Mouse (Mus musculus) bone marrow, adult 2 months (tissue): ENCODE data around the gene Mif4gd. TPM values are rescaled to one million over a fixed set of nuclear protein-coding genes. Genes with fewer than 3 reads are reported as not detected.

Source experiments
- H3K27ac ChIP-seq: fragments of 200-500 bp; 2 replicates; pipeline ENCODE4 v1.5.1; 2012; ENCODE audit warnings: low read depth, mild to moderate bottlenecking, control low read depth, inconsistent platforms, low read length; ENCODE audit not compliant: control insufficient read depth, poor library complexity, insufficient read depth
- H3K4me1 ChIP-seq: fragments of 200-500 bp; 2 replicates; pipeline ENCODE4 v1.6.1; 2011; ENCODE audit warnings: low read length; ENCODE audit not compliant: control insufficient read depth, insufficient read depth
- H3K4me3 ChIP-seq: fragments of 200-500 bp; replicated peaks from 2 replicates; pipeline ENCODE3; 2011; ENCODE audit warnings: mild to moderate bottlenecking, low read depth, low read length, control low read depth; ENCODE audit not compliant: control insufficient read depth
- CTCF ChIP-seq: fragments of 200-500 bp; IDR thresholded peaks from 2 replicates; pipeline ENCODE4 v1.5.1; 2011; ENCODE audit warnings: low read length, control low read depth; ENCODE audit not compliant: control insufficient read depth, insufficient read depth
- POLR2A ChIP-seq: fragments of 200-500 bp; IDR thresholded peaks from 2 replicates; pipeline ENCODE4 v1.6.1; 2011; ENCODE audit warnings: low read depth, mild to moderate bottlenecking, control low read depth, low read length, borderline replicate concordance; ENCODE audit not compliant: control insufficient read depth
- WGBS: fragments of 180-500 bp; shearing (Covaris S2); methylation state at CpG from one replicate; pipeline ENCODE4 v1.1.7; 2018; 5-methylcytosine and 5-hydroxymethylcytosine counted together
- polyA plus RNA-seq: library from polyadenylated mRNA; stranded (reverse); fragments of >200 nt; gene quantifications from 2 replicates; pipeline ENCODE4 v1.2.4, GENCODE M21; 2011; ENCODE audit warnings: low replicate concordance; ENCODE audit not compliant: missing spikeins, insufficient read depth, insufficient read length

Mif4gd gene
- polyA plus RNA-seq, 1 experiment, result 86.0 TPM

DNA sequence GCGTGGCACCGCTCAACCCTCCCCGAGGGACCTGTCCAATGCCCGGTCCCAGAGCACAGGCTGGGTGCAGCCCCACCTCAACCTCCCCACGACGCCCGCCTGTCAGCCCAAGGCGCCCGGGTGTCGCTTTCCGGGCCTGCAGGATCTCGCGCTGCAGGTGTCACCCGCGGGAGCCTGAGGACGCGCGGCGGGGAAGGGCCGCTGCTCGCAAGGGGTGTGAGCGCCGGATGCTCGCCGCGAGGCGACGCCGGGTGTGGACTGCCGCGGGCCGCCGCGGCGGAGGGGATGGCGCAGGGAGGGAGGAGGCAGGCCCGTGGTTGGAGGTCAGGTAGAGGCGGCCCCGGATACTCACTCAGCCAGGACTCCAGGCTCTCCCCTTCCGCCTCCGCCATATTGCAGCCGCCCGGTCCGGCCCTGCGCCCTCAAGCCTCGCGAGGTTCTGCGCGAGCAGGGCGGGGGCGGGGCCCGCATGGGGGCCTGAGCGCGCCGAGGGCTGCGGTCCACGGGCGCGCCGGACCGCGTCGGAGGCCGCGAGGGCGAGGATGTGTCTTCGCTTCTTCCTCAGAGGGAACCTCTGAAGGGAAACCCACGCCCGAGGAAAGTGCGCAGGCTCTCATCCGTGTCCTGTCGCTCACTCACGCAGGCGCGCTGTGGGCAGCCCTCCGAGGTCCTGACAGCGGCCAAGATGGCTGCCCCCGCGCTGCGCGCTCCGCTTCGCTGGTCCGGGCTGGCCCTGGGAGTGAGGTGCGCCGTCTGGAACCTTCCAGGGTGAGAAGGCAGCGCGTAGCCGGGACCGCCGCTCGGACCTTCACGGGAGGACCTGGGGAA lies 9.1 kb downstream of the Mif4gd start, which contains the start of the genes Mrps7 and Gga3:
Gene Mrps7 (plus strand): TSS at position 450 of the 828 bp plus-strand sequence.
Gene Gga3 (minus strand): TSS at position 576 of the 828 bp plus-strand sequence.
- no peak; the same call in 1 of the 2 replicates for TF ChIP-seq CTCF
- TF ChIP-seq POLR2A, result peak; percentile 67
- peak within 1 kb of the TSS; percentile 96 for H3K27ac ChIP-seq
- peaks cover 9% of the 10 kb centered on the region for H3K4me1 ChIP-seq
- peak within 1 kb of the TSS; percentile 98 for H3K4me3 ChIP-seq
- under 1% methylated on average over 93 of the region's 93 CpGs for WGBS

DNA sequence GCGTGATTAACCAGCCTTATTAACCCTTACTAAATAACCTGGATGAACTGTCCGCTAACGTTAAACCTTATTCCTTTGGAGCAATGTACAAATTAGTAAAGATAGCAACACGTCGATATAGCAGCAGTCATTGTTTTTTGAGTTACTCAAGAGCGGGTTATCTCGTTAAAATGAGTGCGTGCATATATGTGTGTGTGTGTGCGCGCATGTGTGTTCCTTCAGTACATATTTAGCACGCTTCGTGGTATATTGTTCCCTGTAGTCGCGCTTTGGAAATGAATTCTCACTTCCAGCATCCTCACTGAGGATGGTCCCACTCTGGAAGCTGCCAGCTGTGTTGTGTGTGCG lies 9.7 kb downstream of the Mif4gd start:
- peak overlapping the region; percentile 96 for H3K27ac ChIP-seq
- peaks cover 10% of the 10 kb centered on the region for H3K4me1 ChIP-seq
- WGBS, result 3% methylated on average over 15 of the region's 15 CpGs
- TF ChIP-seq POLR2A, result no peak
- H3K4me3 ChIP-seq, result peak overlapping the region; percentile 98

DNA sequence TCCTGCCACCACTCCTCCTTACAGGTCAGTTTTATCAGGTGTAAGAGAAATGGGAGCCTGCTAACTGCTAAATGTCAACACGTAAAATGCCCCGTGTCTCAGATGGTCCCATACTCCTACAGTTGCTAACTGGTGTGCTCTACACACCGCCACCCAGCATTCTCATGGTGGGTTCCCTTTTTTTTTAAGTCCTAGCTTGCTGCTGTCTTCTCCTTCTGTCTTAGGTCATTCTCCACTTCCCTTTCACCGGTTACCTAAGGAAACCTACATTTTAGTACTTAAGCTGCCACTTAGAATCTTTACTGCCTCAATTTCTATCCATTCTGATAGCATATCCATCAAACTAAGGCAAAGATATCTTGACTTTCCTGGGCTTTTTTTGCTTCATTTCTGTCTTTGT lies 11.6 kb downstream of the Mif4gd start:
- no peak for TF ChIP-seq POLR2A
- TF ChIP-seq CTCF, result no peak
- WGBS, result 10% methylated on average over 4 of the region's 4 CpGs
- Histone ChIP-seq H3K4me1 (peaks cover 10% of the 10 kb centered on the region), H3K4me3 (no peak overlapping the region), H3K27ac (no peak overlapping the region; the same call in 1 of the 2 replicates)

DNA sequence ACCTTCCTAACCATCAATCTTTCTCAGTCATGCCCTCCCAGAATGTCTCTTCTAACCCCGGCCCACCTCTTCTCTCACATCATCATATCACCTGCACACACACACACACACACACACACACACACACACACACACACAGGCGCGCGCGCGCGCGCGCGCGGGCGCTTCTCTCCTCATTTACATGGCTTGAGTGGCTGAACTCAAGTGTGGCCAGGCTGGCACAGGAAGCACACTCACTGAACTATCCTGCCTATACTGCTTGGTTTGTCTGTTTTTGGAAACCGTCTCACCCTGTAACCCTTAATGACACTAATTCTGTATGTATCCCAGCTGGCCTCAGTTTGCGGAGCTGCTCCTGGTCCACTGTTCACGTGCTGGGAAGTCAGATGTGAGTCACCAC lies 12.0 kb downstream of the Mif4gd start:
- WGBS, result 78% methylated on average over 15 of the region's 15 CpGs
- no peak overlapping the region for H3K27ac ChIP-seq
- TF ChIP-seq CTCF (no peak), POLR2A (no peak)
- peaks cover 10% of the 10 kb centered on the region for H3K4me1 ChIP-seq
- no peak overlapping the region for H3K4me3 ChIP-seq

DNA sequence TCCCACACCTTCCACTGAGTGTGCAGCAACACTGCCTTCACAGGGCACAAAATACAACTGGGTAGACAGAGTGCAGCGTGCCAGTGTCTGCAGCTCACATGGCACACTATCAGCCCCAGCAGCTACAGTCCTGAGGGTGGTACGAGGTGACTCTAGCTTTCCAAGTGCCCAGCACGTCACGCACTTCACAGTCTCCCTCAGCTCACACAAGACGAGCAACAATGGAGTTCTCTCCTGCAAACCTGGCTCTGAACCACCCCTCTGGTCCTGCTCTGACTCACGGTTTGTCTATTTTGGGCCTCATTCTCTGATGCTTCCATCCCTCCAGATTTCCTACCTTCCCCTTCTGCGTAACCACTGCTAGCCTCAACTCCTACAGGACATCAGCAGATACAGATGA lies 13.0 kb downstream of the Mif4gd start:
- H3K4me3 ChIP-seq, result no peak overlapping the region
- no peak overlapping the region for H3K27ac ChIP-seq
- H3K4me1 ChIP-seq, result peaks cover 10% of the 10 kb centered on the region
- no peak for TF ChIP-seq CTCF
- TF ChIP-seq POLR2A, result no peak
- WGBS, result 80% methylated on average over 7 of the region's 7 CpGs

DNA sequence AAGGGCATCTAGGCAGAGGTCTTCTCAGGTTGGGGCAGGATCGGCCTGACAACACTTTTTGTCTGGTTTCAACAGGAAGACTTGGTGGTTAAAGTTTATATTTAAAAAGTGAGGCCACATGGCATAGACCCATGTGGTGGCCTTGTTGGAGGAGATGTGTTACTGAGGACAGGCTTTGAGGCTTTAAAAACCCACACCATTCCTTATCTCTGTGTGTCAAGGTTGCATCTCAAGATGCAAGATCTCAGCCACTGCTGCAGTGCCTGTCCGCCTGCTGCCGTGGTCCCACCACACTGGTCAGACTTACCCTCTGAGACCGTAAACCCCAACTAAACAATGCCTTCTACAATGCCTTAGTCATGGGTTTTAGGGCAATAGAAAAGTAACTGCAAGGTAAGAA lies 14.5 kb downstream of the Mif4gd start:
- peaks cover 10% of the 10 kb centered on the region for H3K4me1 ChIP-seq
- H3K4me3 ChIP-seq, result no peak overlapping the region
- H3K27ac ChIP-seq, result no peak overlapping the region
- TF ChIP-seq POLR2A (no peak), CTCF (no peak)
- WGBS, result 42% methylated on average over 4 of the region's 4 CpGs

DNA sequence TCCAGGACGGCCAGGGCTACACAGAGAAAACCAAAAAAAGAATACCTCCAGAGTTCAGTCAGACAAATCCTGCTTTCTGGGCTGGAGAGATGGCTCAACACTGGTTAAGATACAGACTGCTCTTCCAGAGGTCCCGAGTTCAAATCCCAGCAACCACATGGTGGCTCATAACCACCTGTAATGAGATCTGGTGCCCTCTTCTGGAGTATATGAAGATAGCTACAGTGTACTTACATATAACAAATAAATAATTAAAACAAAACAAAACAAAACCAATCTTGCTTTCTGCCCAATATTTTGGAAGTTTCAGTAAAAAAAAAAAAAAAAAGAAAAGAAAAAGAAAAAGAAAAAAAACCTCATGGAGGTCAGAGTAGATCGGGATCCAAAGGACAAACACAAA lies 17.6 kb downstream of the Mif4gd start:
- TF ChIP-seq CTCF, result no peak
- WGBS, result 89% methylated on average over 3 of the region's 3 CpGs
- peaks cover 3% of the 10 kb centered on the region; the same call in 1 of the 2 replicates for H3K4me1 ChIP-seq
- H3K4me3 ChIP-seq, result no peak overlapping the region
- H3K27ac ChIP-seq, result no peak overlapping the region

DNA sequence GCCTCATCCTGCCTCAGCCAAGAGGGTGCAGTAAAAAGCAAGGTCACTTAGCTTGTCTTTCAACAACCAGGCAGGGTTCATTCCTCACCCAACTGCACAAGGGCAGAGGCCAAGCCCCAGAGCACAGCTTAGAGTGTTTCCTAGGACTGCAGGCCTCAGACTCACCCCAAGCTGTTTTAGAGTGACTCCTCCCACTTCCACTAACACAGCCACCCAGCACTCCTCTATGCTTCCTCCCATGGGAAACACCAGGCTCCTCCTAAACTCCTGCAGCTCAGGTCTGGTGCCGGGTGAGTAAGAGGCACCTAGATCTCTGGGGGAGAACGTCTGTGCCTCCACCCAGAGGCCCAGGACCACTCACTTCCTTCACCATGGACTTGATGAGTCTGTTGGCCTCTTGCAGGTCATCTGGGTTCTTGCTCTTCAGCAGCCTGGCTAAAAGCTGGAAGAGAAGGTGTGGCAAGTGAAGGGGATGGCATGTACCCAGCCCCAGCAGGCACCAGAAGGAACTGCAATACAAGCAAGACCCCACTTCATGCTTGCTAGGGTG lies 22.2 kb downstream of the Mif4gd start:
- H3K4me3 ChIP-seq, result no peak overlapping the region
- TF ChIP-seq POLR2A, result no peak
- TF ChIP-seq CTCF, result no peak
- no peaks in the 10 kb centered on the region for H3K4me1 ChIP-seq
- 74% methylated on average over 2 of the region's 2 CpGs for WGBS
- H3K27ac ChIP-seq, result no peak overlapping the region

DNA sequence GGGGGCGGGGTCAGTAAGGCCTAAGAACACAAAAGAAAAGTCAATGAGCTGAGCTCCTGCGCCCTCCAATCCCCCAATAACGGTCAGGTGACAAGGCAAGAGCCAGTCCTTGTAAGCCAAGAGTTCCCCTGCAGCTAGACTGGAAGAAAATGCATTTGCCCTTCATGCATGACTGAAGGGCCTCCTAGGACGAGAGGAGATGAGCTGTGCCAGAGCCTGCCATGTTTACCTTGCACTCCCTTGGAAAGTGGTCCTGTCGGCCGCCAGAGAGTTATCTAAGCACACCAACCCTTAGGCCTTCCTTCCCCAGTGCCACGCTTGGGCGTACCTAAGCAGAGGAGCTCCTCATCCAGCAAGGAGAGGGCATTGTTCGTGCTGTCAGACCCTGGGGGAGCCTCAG lies 24.8 kb downstream of the Mif4gd start:
- no peak for TF ChIP-seq CTCF
- no peak for TF ChIP-seq POLR2A
- 85% methylated on average over 9 of the region's 9 CpGs for WGBS
- H3K4me3 ChIP-seq, result no peak overlapping the region
- no peak overlapping the region for H3K27ac ChIP-seq
- H3K4me1 ChIP-seq, result no peaks in the 10 kb centered on the region

DNA sequence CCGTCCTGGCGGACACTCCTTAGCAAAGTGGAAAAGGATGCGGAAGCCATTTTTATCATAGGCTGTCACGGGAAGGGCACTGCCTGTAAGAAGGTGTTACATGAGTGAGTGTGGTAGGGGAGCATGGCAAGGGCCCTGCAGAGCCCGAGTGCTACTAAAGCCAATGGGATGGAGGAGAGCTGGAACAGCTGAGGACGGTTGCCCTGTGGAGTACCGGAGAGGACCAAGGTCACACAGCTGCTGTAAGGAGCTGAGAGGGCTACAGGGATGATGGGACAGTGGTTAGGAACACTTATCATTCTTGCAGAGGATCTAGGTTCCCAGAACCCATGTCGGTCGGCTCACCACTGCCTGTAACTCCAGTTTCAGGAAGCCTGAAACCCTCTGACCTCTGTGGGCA lies 26.4 kb downstream of the Mif4gd start:
- whole genome bisulfite sequencing, result 89% methylated on average over 9 of the region's 9 CpGs
- H3K27ac ChIP-seq, result no peak overlapping the region
- no peaks in the 10 kb centered on the region for H3K4me1 ChIP-seq
- H3K4me3 ChIP-seq, result no peak overlapping the region
- TF ChIP-seq CTCF, result no peak
- TF ChIP-seq POLR2A, result no peak
